Mouse (Mus musculus) MEL (cell line): ENCODE data around the gene Igdcc3. TPM values are rescaled to one million over a fixed set of nuclear protein-coding genes. Genes with fewer than 3 reads are reported as not detected.
"Not testable (repeated sequence)": the region's sequence is repeated elsewhere in the genome, so short reads cannot be mapped to it uniquely, and the experiment has no call there.

Experiments used
- DNase-seq: peaks from one replicate; pipeline ENCODE4 v3.0.0; 2011; ENCODE audit warnings: low read depth, low spot score
- H3K27ac ChIP-seq: 2 replicates; pipeline ENCODE4 v1.5.1; 2012; ENCODE audit warnings: low read depth, mild to moderate bottlenecking, control low read depth, low read length, moderate library complexity; ENCODE audit not compliant: control insufficient read depth
- H3K27me3 ChIP-seq, 2 experiments: fragments of 150-350 bp in 1 of 2; sonication (generic) in 1 of 2; 2 replicates each; pipeline ENCODE4 v1.6.1; 2012; ENCODE audit warnings: low read length in 2 of 2, mild to moderate bottlenecking in 2 of 2, improper control_type of control experiment in 1 of 2, moderate library complexity in 1 of 2; ENCODE audit not compliant: insufficient read depth in 2 of 2, control insufficient read depth in 1 of 2
- H3K36me3 ChIP-seq, 2 experiments: 2 replicates each; pipeline ENCODE4 v1.6.1; 2012 to 2014; ENCODE audit warnings: low read length in 2 of 2, improper control_type of control experiment in 1 of 2, inconsistent platforms in 1 of 2, mild to moderate bottlenecking in 1 of 2; ENCODE audit not compliant: insufficient read depth in 2 of 2, control insufficient read depth in 1 of 2
- H3K4me1 ChIP-seq, 2 experiments: fragments of 150-350 bp in 1 of 2; sonication (generic) in 1 of 2; 2 replicates each; pipeline ENCODE4 v1.6.1; 2012; ENCODE audit warnings: low read length in 2 of 2, improper control_type of control experiment in 1 of 2, mild to moderate bottlenecking in 1 of 2; ENCODE audit not compliant: insufficient read depth in 2 of 2, control insufficient read depth in 1 of 2
- H3K4me3 ChIP-seq, 2 experiments: fragments of 150-350 bp in 1 of 2; sonication (generic) in 1 of 2; 2 replicates each; pipeline ENCODE4 v1.5.1; 2012; ENCODE audit warnings: low read depth in 2 of 2, low read length in 2 of 2, mild to moderate bottlenecking in 2 of 2, moderate library complexity in 2 of 2, control low read depth in 1 of 2, improper control_type of control experiment in 1 of 2; ENCODE audit not compliant: control insufficient read depth in 1 of 2, insufficient read depth in 1 of 2
- H3K79me2 ChIP-seq: 2 replicates; pipeline ENCODE4 v1.6.1; 2012; ENCODE audit warnings: mild to moderate bottlenecking, low read length, moderate library complexity; ENCODE audit not compliant: control insufficient read depth, poor library complexity, insufficient read depth
- H3K9ac ChIP-seq: 2 replicates; pipeline ENCODE4 v1.6.1; 2012; ENCODE audit warnings: low read depth, mild to moderate bottlenecking, control low read depth, low read length, moderate library complexity; ENCODE audit not compliant: control insufficient read depth, poor library complexity, severe bottlenecking
- H3K9me3 ChIP-seq: fragments of 150-350 bp; sonication (generic); replicated peaks from 2 replicates; pipeline ENCODE4 v1.6.1; 2012; ENCODE audit warnings: mild to moderate bottlenecking, low read length, improper control_type of control experiment, moderate library complexity; ENCODE audit not compliant: insufficient read depth
- CHD1 ChIP-seq: IDR thresholded peaks from 2 replicates; pipeline ENCODE4 v1.6.1; 2012; ENCODE audit warnings: low read depth, mild to moderate bottlenecking, inconsistent platforms, low read length, improper control_type of control experiment
- CHD2 ChIP-seq: IDR thresholded peaks from 2 replicates; pipeline ENCODE4 v1.6.1; 2011; ENCODE audit warnings: low read length, improper control_type of control experiment
- E2F4 ChIP-seq: IDR thresholded peaks from 2 replicates; pipeline ENCODE4 v1.6.1; 2011; ENCODE audit warnings: low read depth, low read length, improper control_type of control experiment, borderline replicate concordance
- EP300 ChIP-seq, 2 experiments: IDR thresholded peaks; 2 replicates each; pipeline ENCODE4 v1.6.1; 2011; ENCODE audit warnings: improper control_type of control experiment in 2 of 2, low read length in 2 of 2, low read depth in 1 of 2, mild to moderate bottlenecking in 1 of 2
- ETS1 ChIP-seq: IDR thresholded peaks from 2 replicates; pipeline ENCODE4 v1.6.1; 2012; ENCODE audit warnings: low read depth, mild to moderate bottlenecking, inconsistent platforms, low read length, improper control_type of control experiment, moderate library complexity
- GATA1 ChIP-seq: IDR thresholded peaks from 2 replicates; pipeline ENCODE4 v1.6.1; 2011; ENCODE audit warnings: low read depth, low read length, improper control_type of control experiment
- HCFC1 ChIP-seq: IDR thresholded peaks from 2 replicates; pipeline ENCODE4 v1.6.1; 2012; ENCODE audit warnings: low read depth, mild to moderate bottlenecking, inconsistent platforms, low read length, improper control_type of control experiment, moderate library complexity
- KAT2A ChIP-seq: conservative IDR thresholded peaks from 2 replicates; pipeline ENCODE4 v1.6.1; 2012; ENCODE audit warnings: low read depth, low read length, improper control_type of control experiment, inconsistent platforms
- MAX ChIP-seq: IDR thresholded peaks from 2 replicates; pipeline ENCODE4 v1.6.1; 2011; ENCODE audit warnings: low read length, improper control_type of control experiment
- NELFE ChIP-seq: IDR thresholded peaks from 2 replicates; pipeline ENCODE4 v1.6.1; 2011; ENCODE audit warnings: low read depth, low read length, improper control_type of control experiment
- POLR2A ChIP-seq, 2 experiments: IDR thresholded peaks; 2 replicates each; pipeline ENCODE4 v1.6.1; 2011 to 2012; ENCODE audit warnings: low read length in 2 of 2, mild to moderate bottlenecking in 2 of 2, control low read depth in 1 of 2, improper control_type of control experiment in 1 of 2, low read depth in 1 of 2, moderate library complexity in 1 of 2; ENCODE audit not compliant: control insufficient read depth in 1 of 2, insufficient read depth in 1 of 2, poor library complexity in 1 of 2
- SIN3A ChIP-seq: IDR thresholded peaks from 2 replicates; pipeline ENCODE4 v1.6.1; 2012; ENCODE audit warnings: low read length, improper control_type of control experiment, inconsistent platforms
- TAL1 ChIP-seq: IDR thresholded peaks from 2 replicates; pipeline ENCODE4 v1.6.1; 2012; ENCODE audit warnings: mild to moderate bottlenecking, inconsistent platforms, low read length, moderate library complexity, mixed read lengths
- TCF12 ChIP-seq: IDR thresholded peaks from 2 replicates; pipeline ENCODE4 v1.6.1; 2014; ENCODE audit warnings: low read depth, mild to moderate bottlenecking, inconsistent platforms, low read length, improper control_type of control experiment, moderate library complexity
- UBTF ChIP-seq: IDR thresholded peaks from 2 replicates; pipeline ENCODE4 v1.6.1; 2012; ENCODE audit warnings: low read depth, mild to moderate bottlenecking, inconsistent platforms, low read length, improper control_type of control experiment, moderate library complexity, borderline replicate concordance; ENCODE audit not compliant: insufficient read depth
- USF2 ChIP-seq, 2 experiments: IDR thresholded peaks; 2 replicates each; pipeline ENCODE4 v1.6.1; 2011 to 2012; ENCODE audit warnings: improper control_type of control experiment in 2 of 2, low read length in 2 of 2, borderline replicate concordance in 1 of 2, inconsistent platforms in 1 of 2, low read depth in 1 of 2, mild to moderate bottlenecking in 1 of 2; ENCODE audit not compliant: insufficient read depth in 1 of 2
- ZMIZ1 ChIP-seq: IDR thresholded peaks from 2 replicates; pipeline ENCODE4 v1.6.1; 2012; ENCODE audit warnings: low read depth, mild to moderate bottlenecking, inconsistent platforms, low read length, improper control_type of control experiment, moderate library complexity
- polyA plus RNA-seq, 2 experiments: library from polyadenylated mRNA; stranded (reverse) in 1 of 2; unstranded in 1 of 2; fragments of >175 nt in 1 of 2; fragments of >200 nt in 1 of 2; gene quantifications; 2 replicates each; pipeline versions ENCODE4 v1.2.1 to v1.2.4; 2012; ENCODE audit warnings: low replicate concordance in 2 of 2, low read depth in 1 of 2; ENCODE audit not compliant: insufficient read length in 2 of 2, insufficient read depth in 1 of 2, missing spikeins in 1 of 2
- total RNA-seq: library from RNA; depleted of rRNA; stranded (reverse); fragments of 300-350 nt; gene quantifications from 2 replicates; pipeline ENCODE4 v1.2.3, GENCODE M21; 2012

The Igdcc3 gene
- total and polyA plus RNA-seq, 3 experiments, result not detected

DNA sequence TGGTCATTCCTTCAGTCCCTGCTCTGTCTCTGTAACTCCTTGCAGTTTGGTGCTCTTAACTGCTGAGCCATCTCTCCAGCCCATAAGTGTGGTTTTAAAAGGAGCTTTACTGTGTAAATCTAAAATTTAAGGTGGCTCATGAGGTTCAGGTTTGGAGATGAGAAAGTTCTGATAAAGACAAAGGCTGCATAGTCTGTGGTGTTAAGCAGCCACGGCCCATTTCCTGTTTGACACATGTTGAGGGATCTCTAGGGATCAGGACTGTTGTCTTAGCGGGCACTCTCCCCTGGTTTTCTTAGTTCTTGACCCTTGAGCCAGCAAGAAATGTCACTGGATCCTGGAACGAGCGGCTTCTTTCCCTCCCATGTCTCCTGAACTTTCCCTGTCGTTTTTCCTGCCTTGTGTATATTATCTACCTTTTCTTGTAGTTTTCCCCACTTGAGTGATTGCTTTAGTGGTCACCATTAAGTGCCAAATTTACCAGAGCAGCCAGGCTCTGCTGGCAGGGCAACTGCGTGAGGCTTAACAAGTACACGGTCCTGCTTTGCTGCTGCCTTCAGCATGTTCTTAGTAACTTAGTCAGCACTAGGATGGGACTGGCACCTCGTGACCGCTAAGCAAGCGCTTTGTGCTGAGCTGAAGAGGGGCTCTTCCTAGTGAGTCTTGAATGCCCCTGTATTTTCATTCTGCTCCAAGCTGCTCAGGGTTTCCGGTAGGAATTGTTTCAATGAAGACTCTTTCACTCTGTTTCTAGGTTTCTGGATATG, 64.2 kb downstream of the Igdcc3 start:
- peak; percentile 58 for DNase-seq
- Histone ChIP-seq H3K36me3 (peaks cover 0 to 29% of the 10 kb centered on the region in 2 experiments; a peak in 2 of 4 replicates), H3K4me1 (peaks cover 9 to 28% of the 10 kb centered on the region in 2 experiments)
- TF ChIP-seq KAT2A (no peak), CHD1 (no peak), E2F4 (no peak), HCFC1 (no peak), USF2 (IDR thresholded peaks at IDR 0.05; ENCODE audit: borderline replicate concordance in 1 of 2, insufficient read depth in 1 of 2, low read depth in 1 of 2, low read length in 2 of 2) (no peak), CHD2 (no peak), MAX (no peak)
- TF ChIP-seq, all 39 proteins: peak for 0
- Histone ChIP-seq H3K4me3 (no peak overlapping the region), H3K27me3 (no peaks in the 10 kb centered on the region), H3K27ac (peak overlapping the region; percentile 61), H3K9ac (peak overlapping the region; percentile 39), H3K9me3 (no peaks in the 10 kb centered on the region), H3K79me2 (peaks cover 7% of the 10 kb centered on the region; the same call in 1 of the 2 replicates)

DNA sequence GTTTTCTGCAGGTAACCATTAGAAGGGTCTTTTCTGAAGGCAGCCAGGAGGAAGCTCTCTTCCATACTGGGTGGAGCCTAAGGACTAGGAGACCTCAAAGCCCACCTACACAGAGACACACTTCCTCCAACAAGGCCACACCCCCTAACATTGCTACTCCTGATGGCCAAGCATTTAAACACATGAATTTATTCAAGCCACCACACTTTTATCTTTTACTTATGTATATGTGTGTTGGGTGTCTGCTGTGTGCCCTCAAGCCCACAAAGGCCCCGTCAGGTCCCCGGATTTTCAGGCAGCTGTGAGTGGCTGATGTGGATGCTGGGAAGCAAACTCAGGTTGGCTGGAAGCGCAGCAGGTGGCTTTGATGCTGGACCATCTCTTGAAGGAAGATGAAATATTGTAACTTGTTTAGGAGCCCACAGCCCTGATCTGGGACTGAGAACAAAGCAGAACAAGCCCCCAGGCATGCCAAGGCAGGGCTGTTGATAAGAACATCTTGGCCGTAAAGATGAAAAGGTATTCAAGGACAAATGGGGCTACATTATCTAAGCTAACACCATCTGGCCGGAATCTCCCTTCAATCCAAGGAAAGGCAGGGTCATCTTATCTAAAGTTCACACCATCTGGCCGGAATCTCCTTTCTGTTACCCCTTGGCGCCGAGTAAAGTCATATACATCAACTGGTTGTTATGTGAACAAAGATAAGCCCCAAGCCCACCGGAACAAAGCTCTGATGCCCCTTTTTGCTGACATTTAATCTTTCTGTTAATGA, 66.2 kb downstream of the Igdcc3 start:
- peak overlapping the region; percentile 62 to 79 for H3K4me3 ChIP-seq
- peak; percentile 34; the same call in 1 of the 2 replicates for TF ChIP-seq HCFC1
- TF ChIP-seq NELFE, result peak; percentile 36
- peak; percentile 50 for TF ChIP-seq SIN3A
- peak; percentile 49 for TF ChIP-seq TAL1
- TF ChIP-seq TCF12, result peak; percentile 72
- TF ChIP-seq CHD1, result peak; percentile 36
- peak; percentile 58; the same call in 1 of the 2 replicates for TF ChIP-seq ZMIZ1
- TF ChIP-seq GATA1, result peak; percentile 61
- TF ChIP-seq EP300 (IDR thresholded peaks at IDR 0.05; ENCODE audit: low read depth in 1 of 2, low read length in 2 of 2), result peak; percentile 32 to 59; a peak in 3 of 4 replicates
- peak; percentile 63; the same call in 1 of the 2 replicates for TF ChIP-seq ETS1
- 0 out of 2 replicates have a peak, but pooled peaks have one; percentile 10 for TF ChIP-seq UBTF
- peak in 1 of 2 experiments; percentile 49; a peak in 2 of 4 replicates for TF ChIP-seq POLR2A (IDR thresholded peaks at IDR 0.05; ENCODE audit: control insufficient read depth in 1 of 2, insufficient read depth in 1 of 2, low read depth in 1 of 2, low read length in 2 of 2, poor library complexity in 1 of 2)
- TF ChIP-seq, all 39 proteins: peak for 12; not testable (repeated sequence) for 27
- Histone ChIP-seq H3K36me3 (peaks cover 0 to 27% of the 10 kb centered on the region in 2 experiments; a peak in 2 of 4 replicates), H3K4me1 (peaks cover 10 to 29% of the 10 kb centered on the region in 2 experiments), H3K27ac (peak overlapping the region; percentile 89), H3K9ac (peak overlapping the region; percentile 94)
- not testable (repeated sequence) for H3K9me3 ChIP-seq, H3K27me3 ChIP-seq, H3K79me2 ChIP-seq
- peak; percentile 86 for DNase-seq
